Mouse (Mus musculus) thymus, postnatal 4 days (tissue): ENCODE measurements around the gene Dgat2.

Experiments
- DNase-seq: peaks from one replicate; pipeline ENCODE4 v3.0.0; 2021

Dgat2 gene

GRCm38 (mm10) chr7:99182432-99183172, at the start of gene Dgat2:
TSS of gene Dgat2 (minus strand) at chr7:99182719.
- DNase-seq, result peak; percentile 96

- DNase-seq, result no peak
Observed at GRCm38 (mm10) chr7:99230061-99230747, 47.7 kb upstream of the Dgat2 start.

- peak; percentile 40 for DNase-seq
Observed at GRCm38 (mm10) chr7:99229411-99229810, 46.9 kb upstream of the Dgat2 start.

- no peak for DNase-seq
Observed at GRCm38 (mm10) chr7:99228825-99229224, 46.3 kb upstream of the Dgat2 start.

GRCm38 (mm10) chr7:99227267-99227666, 44.7 kb upstream of the Dgat2 start:
- DNase-seq, result no peak

- DNase-seq, result no peak
Observed at GRCm38 (mm10) chr7:99226662-99227061, 44.1 kb upstream of the Dgat2 start.

GRCm38 (mm10) chr7:99225421-99225820, 42.9 kb upstream of the Dgat2 start:
- DNase-seq, result no peak

- no peak for DNase-seq
Observed at GRCm38 (mm10) chr7:99224648-99225190, 42.2 kb upstream of the Dgat2 start.

GRCm38 (mm10) chr7:99224225-99224624, 41.7 kb upstream of the Dgat2 start:
- DNase-seq, result peak; percentile 48

- DNase-seq, result no peak
Observed at GRCm38 (mm10) chr7:99217338-99218074, 35.0 kb upstream of the Dgat2 start.

- no peak for DNase-seq
Observed at GRCm38 (mm10) chr7:99215347-99215855, 32.9 kb upstream of the Dgat2 start.

- no peak for DNase-seq
Observed at GRCm38 (mm10) chr7:99214621-99215185, 32.2 kb upstream of the Dgat2 start.

- DNase-seq, result no peak
Observed at GRCm38 (mm10) chr7:99213686-99214085, 31.2 kb upstream of the Dgat2 start.

GRCm38 (mm10) chr7:99213056-99213455, 30.5 kb upstream of the Dgat2 start:
- DNase-seq, result no peak

- no peak for DNase-seq
Observed at GRCm38 (mm10) chr7:99208704-99209103, 26.2 kb upstream of the Dgat2 start.

- DNase-seq, result no peak
Observed at GRCm38 (mm10) chr7:99206364-99206763, 23.8 kb upstream of the Dgat2 start.

- DNase-seq, result no peak
Observed at GRCm38 (mm10) chr7:99202163-99202562, 19.6 kb upstream of the Dgat2 start.

- no peak for DNase-seq
Observed at GRCm38 (mm10) chr7:99200290-99200689, 17.8 kb upstream of the Dgat2 start.

- no peak for DNase-seq
Observed at GRCm38 (mm10) chr7:99199451-99200175, 17.1 kb upstream of the Dgat2 start.

GRCm38 (mm10) chr7:99198811-99199210, 16.3 kb upstream of the Dgat2 start:
- DNase-seq, result no peak

GRCm38 (mm10) chr7:99194511-99194910, 12.0 kb upstream of the Dgat2 start:
- no peak for DNase-seq

GRCm38 (mm10) chr7:99193926-99194325, 11.4 kb upstream of the Dgat2 start:
- no peak for DNase-seq
